Mouse (Mus musculus): ENCODE data around the gene Cutc.

DNA sequence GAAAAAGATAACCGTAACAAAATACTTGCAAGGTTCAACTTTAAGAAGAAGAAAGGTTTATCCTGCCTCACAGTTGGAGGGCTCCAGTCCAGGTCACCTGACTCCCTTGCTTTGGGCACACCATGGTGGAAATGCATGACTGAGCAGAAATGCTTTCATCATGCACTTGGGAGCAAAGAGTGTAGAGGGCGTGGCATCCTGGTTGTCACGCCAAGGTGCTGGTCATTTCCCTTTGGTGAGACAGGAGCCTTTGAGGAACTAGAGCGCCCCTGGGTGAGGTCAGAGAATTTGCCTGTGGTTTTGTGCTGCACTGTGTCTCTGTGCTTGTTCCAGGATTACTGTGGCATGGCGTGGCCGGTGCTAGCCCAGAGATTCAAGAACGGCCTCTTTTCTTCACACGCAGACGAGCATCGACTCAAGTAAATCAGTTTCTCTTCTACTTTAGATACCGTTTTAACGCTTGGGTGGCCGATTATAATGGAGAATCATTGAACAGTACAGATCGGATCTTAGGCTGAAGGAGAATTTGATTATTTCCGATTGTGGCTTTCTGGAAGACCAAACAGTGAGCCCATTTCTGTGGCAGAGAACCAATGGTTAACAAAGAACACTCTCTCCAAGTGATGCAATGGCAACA lies 26.2 kb upstream of the Cutc start:
- no peak for TF ChIP-seq HCFC1 (IDR thresholded peaks at IDR 0.05; ENCODE audit: borderline replicate concordance, insufficient read depth, low read length)
- TF ChIP-seq ZC3H11A (IDR thresholded peaks at IDR 0.05; ENCODE audit: borderline replicate concordance, low read depth, low read length): no peak
- no peak for TF ChIP-seq ZNF384 (IDR thresholded peaks at IDR 0.05; ENCODE audit: low read depth, low read length)
- TF ChIP-seq CHD2 (IDR thresholded peaks at IDR 0.05; ENCODE audit: low read depth, low read length): no peak

Data from ES-E14 (cell line).